Mouse (Mus musculus): ENCODE measurements around the gene Hcn4.

GRCm38 (mm10) chr9:58874354-58874753 lies 51.1 kb downstream of the Hcn4 start:
- TF ChIP-seq GATA1 (IDR thresholded peaks at IDR 0.05; ENCODE audit: low read length) (no peak), TAL1 (IDR thresholded peaks at IDR 0.05; ENCODE audit: low read length) (no peak)
